Mouse (Mus musculus) forebrain, postnatal 0 days (tissue): Measurements from ENCODE around the gene Cspg5. TPM values are rescaled to one million over a fixed set of nuclear protein-coding genes. Genes with fewer than 3 reads are reported as not detected.

Experiments
- ATAC-seq: fragments of 200-750 bp; cut with Nextera tagmentation; 2 replicates; pipeline ENCODE4 v1.8.0; 2017; ENCODE audit warnings: mild to moderate bottlenecking, moderate library complexity
- DNase-seq: peaks from one replicate; pipeline ENCODE4 v3.0.0-alpha.2; 2015
- H3K27ac ChIP-seq: fragments of 300-500 bp; sonication (generic); 2 replicates; pipeline ENCODE4 v1.5.1; 2014; ENCODE audit warnings: low read depth, mild to moderate bottlenecking, antibody characterized with exemption, low read length, moderate library complexity, mixed read lengths
- H3K27me3 ChIP-seq: fragments of 300-500 bp; sonication (generic); 2 replicates; pipeline ENCODE4 v1.6.1; 2014; ENCODE audit warnings: mild to moderate bottlenecking, low read length, mixed read lengths; ENCODE audit not compliant: insufficient read depth
- H3K36me3 ChIP-seq: fragments of 300-500 bp; sonication (generic); 2 replicates; pipeline ENCODE4 v1.6.1; 2014; ENCODE audit warnings: mild to moderate bottlenecking, moderate library complexity; ENCODE audit not compliant: insufficient read depth
- H3K4me1 ChIP-seq: fragments of 300-500 bp; sonication (generic); 2 replicates; pipeline ENCODE4 v1.6.1; 2014; ENCODE audit warnings: antibody characterized with exemption; ENCODE audit not compliant: insufficient read depth
- H3K4me2 ChIP-seq: fragments of 300-500 bp; sonication (generic); 2 replicates; pipeline ENCODE4 v1.6.1; 2014; ENCODE audit warnings: low read depth, mild to moderate bottlenecking, moderate library complexity
- H3K4me3 ChIP-seq: fragments of 300-500 bp; sonication (generic); 2 replicates; pipeline ENCODE4 v1.5.1; 2014; ENCODE audit warnings: low read depth, low read length, mixed read lengths
- H3K9ac ChIP-seq: fragments of 300-500 bp; sonication (generic); 2 replicates; pipeline ENCODE4 v1.6.1; 2014; ENCODE audit warnings: mild to moderate bottlenecking
- H3K9me3 ChIP-seq: fragments of 300-500 bp; sonication (generic); 2 replicates; pipeline ENCODE4 v1.6.1; 2016; ENCODE audit warnings: low read length
- CTCF ChIP-seq: sonication (generic); IDR thresholded peaks from 2 replicates; pipeline ENCODE4 v1.5.1; 2016; ENCODE audit warnings: antibody characterized with exemption, control low read depth, low read depth
- WGBS: fragments of 180-500 bp; shearing (Covaris S2); extraction: QIAGEN DNeasy Blood & Tissue Kit; methylation state at CpG from one replicate; pipeline ENCODE4 v1.1.7; 2014; 5-methylcytosine and 5-hydroxymethylcytosine counted together
- polyA plus RNA-seq: library from polyadenylated mRNA; unstranded; fragments of >200 nt; fragmentation: Nextera tagmentation; extraction: Ambion mirVana; gene quantifications from 2 replicates; pipeline ENCODE4 v1.2.1, GENCODE M21; 2015
- total RNA-seq: library from RNA; depleted of rRNA; stranded (reverse); fragments of >200 nt; gene quantifications from 2 replicates; pipeline ENCODE4 v1.2.3, GENCODE M21; 2014

The Cspg5 gene
- total and polyA plus RNA-seq, 2 experiments from 2014 or later, result 280 to 365 TPM

DNA sequence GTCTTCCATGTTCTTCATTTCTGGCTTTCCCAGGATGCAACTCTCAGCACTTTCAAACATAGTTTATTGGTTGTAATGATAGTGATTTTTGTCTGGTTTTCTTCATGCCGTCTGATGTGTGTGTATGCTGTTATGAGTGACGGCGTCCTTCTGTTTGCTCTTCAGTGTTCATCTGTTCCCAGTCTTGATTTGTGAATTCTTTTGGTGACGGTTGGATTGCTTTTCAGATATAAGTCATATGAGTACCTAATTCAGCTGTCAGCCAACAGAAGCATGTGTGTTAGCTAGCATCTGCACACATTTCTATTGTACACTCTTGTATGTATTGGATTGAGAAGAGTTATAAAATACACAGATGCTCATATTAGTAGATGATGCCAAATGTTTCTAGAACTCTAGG lies 19.3 kb upstream of the Cspg5 start:
- H3K36me3 ChIP-seq, result peaks cover 52% of the 10 kb centered on the region

DNA sequence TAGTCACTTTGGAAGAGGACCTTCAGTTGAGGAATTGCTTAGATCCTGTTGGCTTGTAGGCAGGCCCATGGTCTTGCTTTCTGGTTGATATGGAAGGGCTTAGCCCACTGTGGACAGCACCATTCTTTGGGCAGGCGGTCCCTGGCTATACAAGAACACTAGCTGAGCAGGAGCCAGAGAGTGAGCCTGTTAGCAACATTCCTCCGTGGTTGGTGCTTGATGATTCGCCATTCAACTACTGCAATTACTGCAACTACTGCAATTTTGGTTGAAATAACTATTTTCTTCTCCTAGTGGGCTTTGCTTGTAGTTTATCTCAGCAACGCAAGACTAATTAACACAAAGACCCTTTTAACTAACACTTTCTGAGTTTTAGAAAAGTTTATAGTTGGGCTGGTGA lies 17.4 kb upstream of the Cspg5 start:
- TF ChIP-seq CTCF, result no peak
- WGBS, result 89% methylated on average over 4 of the region's 4 CpGs
- H3K36me3 ChIP-seq, result peaks cover 62% of the 10 kb centered on the region

More for the DNA sequence above, 19.3 kb upstream of the Cspg5 start:
- Histone ChIP-seq H3K4me3 (no peak overlapping the region), H3K9me3 (no peaks in the 10 kb centered on the region), H3K27me3 (no peaks in the 10 kb centered on the region), H3K4me1 (no peaks in the 10 kb centered on the region), H3K4me2 (no peak overlapping the region), H3K27ac (no peak overlapping the region), H3K9ac (no peak overlapping the region)
- TF ChIP-seq CTCF, result no peak
- WGBS, result 68% methylated on average over 4 of the region's 4 CpGs
- ATAC-seq, result peak; percentile 64
- DNase-seq, result peak; percentile 36

DNA sequence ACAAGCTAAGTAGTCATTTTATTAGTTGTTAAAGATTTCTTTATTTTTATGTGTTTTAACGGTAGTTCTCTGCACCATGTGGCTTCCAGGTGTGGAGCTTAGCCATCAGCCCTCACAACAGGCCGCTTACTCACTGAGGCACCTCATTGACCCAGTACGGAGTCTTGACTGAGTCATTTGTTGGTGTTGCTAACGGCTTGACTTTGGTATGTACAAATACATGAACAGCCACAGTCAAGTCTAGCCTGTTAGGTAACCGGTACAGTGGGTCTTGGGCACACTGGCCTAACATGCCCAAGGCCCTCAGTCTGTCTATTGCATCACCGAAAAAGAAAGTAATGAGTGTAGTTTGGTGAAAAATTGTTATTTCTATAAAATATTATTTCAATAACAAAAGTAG lies 14.9 kb upstream of the Cspg5 start:
- Histone ChIP-seq H3K36me3 (peaks cover 50% of the 10 kb centered on the region), H3K9me3 (no peaks in the 10 kb centered on the region), H3K9ac (no peak overlapping the region), H3K27me3 (no peaks in the 10 kb centered on the region), H3K4me2 (no peak overlapping the region), H3K4me1 (no peaks in the 10 kb centered on the region), H3K4me3 (no peak overlapping the region), H3K27ac (no peak overlapping the region)
- no peak for TF ChIP-seq CTCF
- 91% methylated on average over 6 of the region's 6 CpGs for WGBS
- ATAC-seq, result no peak
- DNase-seq, result no peak

More for the DNA sequence above, 17.4 kb upstream of the Cspg5 start:
- no peak overlapping the region for H3K27ac ChIP-seq
- no peak for DNase-seq
- H3K27me3 ChIP-seq, result no peaks in the 10 kb centered on the region
- ATAC-seq, result no peak
- H3K4me2 ChIP-seq, result no peak overlapping the region
- H3K4me1 ChIP-seq, result no peaks in the 10 kb centered on the region
- H3K4me3 ChIP-seq, result no peak overlapping the region
- no peaks in the 10 kb centered on the region for H3K9me3 ChIP-seq
- no peak overlapping the region for H3K9ac ChIP-seq

DNA sequence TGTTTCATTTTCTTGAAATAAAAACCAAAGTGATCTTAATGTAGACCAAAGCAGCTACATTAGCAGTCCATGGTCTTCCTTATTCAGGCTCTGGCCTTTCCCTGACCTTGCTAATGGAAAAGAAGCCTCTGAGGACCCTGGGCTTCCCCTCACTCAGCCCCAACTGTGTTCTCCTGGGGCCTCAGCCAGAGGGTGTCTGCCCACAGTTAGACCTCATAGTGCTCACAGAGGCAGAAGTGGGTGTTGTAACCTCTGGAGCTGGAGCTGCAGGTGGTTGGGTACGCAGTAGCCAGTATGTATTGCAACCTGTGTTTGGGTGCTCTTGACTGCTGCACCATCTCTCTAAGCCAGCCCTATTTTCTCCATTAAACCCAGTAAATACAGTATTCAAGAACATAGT lies 14.5 kb upstream of the Cspg5 start:
- H3K9ac ChIP-seq, result no peak overlapping the region
- no peak for TF ChIP-seq CTCF
- H3K4me3 ChIP-seq, result no peak overlapping the region
- peaks cover 51% of the 10 kb centered on the region for H3K36me3 ChIP-seq
- H3K9me3 ChIP-seq, result no peaks in the 10 kb centered on the region
- ATAC-seq (no peak), DNase-seq (no peak)
- no peaks in the 10 kb centered on the region for H3K27me3 ChIP-seq
- 0 out of 2 replicates have a peak overlapping the region, but pooled peaks have one; percentile 54 for H3K27ac ChIP-seq
- 97% methylated on average over 1 of the region's 1 CpGs for WGBS
- no peaks in the 10 kb centered on the region for H3K4me1 ChIP-seq
- H3K4me2 ChIP-seq, result no peak overlapping the region

DNA sequence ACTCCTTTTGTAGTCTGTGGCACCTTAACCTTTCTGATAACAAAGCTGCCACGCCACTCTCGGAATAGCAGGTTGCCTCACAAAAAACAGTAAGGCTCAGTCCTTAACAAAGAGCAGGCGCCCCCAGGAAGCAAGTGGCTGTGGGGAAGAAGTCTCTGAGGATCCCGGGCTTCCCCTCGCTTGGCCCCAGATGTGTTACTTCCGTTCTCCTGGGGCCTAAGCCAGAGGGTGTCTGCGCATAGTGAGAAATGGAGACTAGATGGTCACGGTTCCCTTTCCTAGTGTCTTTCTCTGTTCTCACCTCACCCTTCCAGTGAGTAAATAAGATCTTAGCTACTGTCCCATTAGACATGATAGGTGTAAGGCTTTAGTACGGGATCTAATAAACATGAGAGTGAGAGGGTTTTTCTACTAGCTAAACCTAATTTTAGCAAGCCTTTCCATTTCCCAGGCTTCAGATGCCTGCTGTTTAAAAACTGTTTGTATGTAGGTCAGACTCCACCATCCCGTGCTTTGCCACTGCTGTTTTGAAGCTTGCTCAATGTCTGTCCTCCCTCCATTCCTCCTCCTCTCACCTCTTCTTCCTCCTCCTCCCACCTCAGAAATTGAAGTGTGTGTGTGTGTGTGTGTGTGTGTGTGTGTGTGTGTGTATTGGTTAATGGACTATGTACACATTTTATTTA lies 13.9 kb upstream of the Cspg5 start:
- WGBS, result 80% methylated on average over 10 of the region's 10 CpGs

DNA sequence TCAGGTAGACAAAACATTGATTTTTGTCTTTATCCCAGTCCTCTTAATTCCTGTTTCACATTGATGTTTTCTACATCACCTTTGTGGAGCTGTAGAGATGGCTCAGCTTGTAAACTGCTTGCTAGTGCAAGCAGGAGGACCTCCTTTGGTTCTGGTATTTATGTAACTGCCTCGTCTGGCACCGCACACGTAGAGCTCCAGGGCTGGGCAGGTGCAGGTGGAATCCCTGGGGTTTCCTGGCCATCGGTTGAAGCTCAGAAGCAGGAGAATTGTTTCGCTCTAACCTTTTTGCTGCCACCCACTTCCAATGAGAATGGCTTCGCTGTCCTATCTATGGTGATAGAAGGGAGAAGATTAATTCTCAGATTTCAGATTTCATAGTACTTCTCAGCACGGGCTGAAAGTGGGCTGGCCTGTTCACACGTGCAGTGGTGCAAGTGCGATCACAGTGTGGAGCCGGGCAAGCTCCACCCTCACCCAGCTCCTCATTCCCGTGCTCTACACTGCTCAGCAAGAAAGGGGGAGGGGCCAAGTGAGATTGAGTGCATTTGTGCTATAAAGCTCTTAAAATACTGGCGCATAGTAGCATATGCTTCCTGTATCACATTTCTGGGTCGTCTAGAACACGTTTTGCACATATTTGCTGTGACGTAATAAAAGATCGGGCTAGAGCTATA lies 13.1 kb upstream of the Cspg5 start:
- no peak overlapping the region for H3K4me2 ChIP-seq
- H3K9me3 ChIP-seq, result no peaks in the 10 kb centered on the region
- H3K4me3 ChIP-seq, result no peak overlapping the region
- H3K36me3 ChIP-seq, result peaks cover 60% of the 10 kb centered on the region
- no peak overlapping the region for H3K9ac ChIP-seq
- H3K4me1 ChIP-seq, result no peaks in the 10 kb centered on the region
- TF ChIP-seq CTCF, result no peak
- DNase-seq (no peak), ATAC-seq (peak; percentile 56; the same call in 1 of the 2 replicates)
- 86% methylated on average over 16 of the region's 16 CpGs for whole genome bisulfite sequencing
- 0 out of 2 replicates have a peak overlapping the region, but pooled peaks have one; percentile 35 for H3K27ac ChIP-seq
- no peaks in the 10 kb centered on the region for H3K27me3 ChIP-seq

More for the DNA sequence above, 13.9 kb upstream of the Cspg5 start:
- Histone ChIP-seq H3K4me2 (no peak overlapping the region), H3K27ac (0 out of 2 replicates have a peak overlapping the region, but pooled peaks have one; percentile 54), H3K27me3 (no peaks in the 10 kb centered on the region), H3K4me1 (no peaks in the 10 kb centered on the region), H3K4me3 (no peak overlapping the region), H3K9ac (no peak overlapping the region), H3K36me3 (peaks cover 56% of the 10 kb centered on the region), H3K9me3 (no peaks in the 10 kb centered on the region)
- TF ChIP-seq CTCF, result no peak
- DNase-seq, result no peak
- no peak for ATAC-seq

DNA sequence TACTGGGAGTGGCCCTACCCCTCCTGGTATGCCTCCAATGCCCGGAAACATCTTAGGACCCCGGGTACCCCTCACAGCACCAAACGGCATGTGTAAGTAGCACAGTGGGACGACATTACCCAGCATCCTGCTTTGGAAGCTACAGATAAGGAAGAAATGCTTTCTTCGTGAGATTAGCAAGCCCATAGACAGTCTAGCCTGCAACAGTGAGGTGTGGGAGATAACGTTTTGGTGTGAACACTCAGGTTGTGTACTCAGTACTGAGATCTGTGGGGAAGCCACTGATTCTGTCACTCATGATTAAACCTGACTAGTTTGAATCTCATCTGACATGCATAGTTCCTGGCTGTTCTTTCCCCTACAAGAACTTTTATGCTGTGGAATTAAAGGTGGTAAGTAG lies 8.6 kb upstream of the Cspg5 start:
- no peak overlapping the region for H3K4me3 ChIP-seq
- H3K27ac ChIP-seq, result no peak overlapping the region
- H3K9ac ChIP-seq, result no peak overlapping the region
- no peaks in the 10 kb centered on the region for H3K4me1 ChIP-seq
- H3K27me3 ChIP-seq, result no peaks in the 10 kb centered on the region
- no peak overlapping the region for H3K4me2 ChIP-seq
- H3K9me3 ChIP-seq, result no peaks in the 10 kb centered on the region
- WGBS, result 95% methylated on average over 6 of the region's 6 CpGs
- no peak for DNase-seq
- no peak for ATAC-seq
- no peak for TF ChIP-seq CTCF
- peaks cover 69% of the 10 kb centered on the region for H3K36me3 ChIP-seq
